Comparison of ENCODE assay signal across 11 mouse cellular contexts in genomic region chr17:31580344-31580743, GRCm38 (mm10). TPM values are rescaled to one million over a fixed set of nuclear protein-coding genes. Genes with fewer than 3 reads are reported as not detected.
DNase-seq lines count a peak whose midpoint lies in the region; ATAC-seq and TF ChIP-seq lines count a peak whose summit lies in the region.
"Had no signal": no experiment of that assay in that cellular context is flagged by ENCODE, and none has a peak within 500 bp of the region (broad histone marks: within the 10 kb centered on the region; RNA-seq: fewer than 3 reads in every experiment).

No protein-coding gene starts in this region.

- ATAC-seq in neural tube, embryonic 13.5 days (ENCODE audit: low read depth) = peak; percentile 58; the same call in 1 of the 2 replicates
- ATAC-seq in neural tube, embryonic 15.5 days (ENCODE audit: low FRiP score) = no peak
- peak; percentile 75; the same call in 1 of the 2 replicates for ATAC-seq in hindbrain, embryonic 13.5 days (ENCODE audit: low FRiP score)
- ATAC-seq in midbrain, postnatal 0 days (ENCODE audit: low FRiP score) = no peak
- ATAC-seq in intestine, embryonic 15.5 days = no peak
- ATAC-seq: inflammation-experienced regulatory T-cells, adult 6 months had no signal

- peak overlapping the region; percentile 47 for H3K27ac ChIP-seq in neural tube, embryonic 13.5 days (replicated peaks)
- no peak overlapping the region for H3K27ac ChIP-seq in neural tube, embryonic 15.5 days (replicated peaks)
- peak overlapping the region; percentile 70 for H3K27ac ChIP-seq in hindbrain, embryonic 13.5 days
- no peak overlapping the region for H3K27ac ChIP-seq in midbrain, postnatal 0 days (ENCODE audit: low read depth, low read length)
- H3K27ac ChIP-seq in intestine, embryonic 15.5 days = no peak overlapping the region
- H3K27ac ChIP-seq: kidney, postnatal 0 days had no signal

- WGBS in neural tube, embryonic 13.5 days = 40% methylated on average over 3 of the region's 3 CpGs
- WGBS in neural tube, embryonic 15.5 days = 42% methylated on average over 3 of the region's 3 CpGs
- 36% methylated on average over 3 of the region's 3 CpGs for WGBS in hindbrain, embryonic 13.5 days
- 27% methylated on average over 3 of the region's 3 CpGs for WGBS in midbrain, postnatal 0 days
- WGBS in intestine, embryonic 15.5 days = 63% methylated on average over 3 of the region's 3 CpGs

- peaks cover 44% of the 10 kb centered on the region for H3K4me1 ChIP-seq in neural tube, embryonic 13.5 days (replicated peaks)
- H3K4me1 ChIP-seq in neural tube, embryonic 15.5 days = peaks cover 36% of the 10 kb centered on the region
- peaks cover 42% of the 10 kb centered on the region for H3K4me1 ChIP-seq in hindbrain, embryonic 13.5 days (replicated peaks)
- no peaks in the 10 kb centered on the region for H3K4me1 ChIP-seq in midbrain, postnatal 0 days (ENCODE audit: insufficient read depth, low read length)
- peaks cover 14% of the 10 kb centered on the region for H3K4me1 ChIP-seq in intestine, embryonic 15.5 days (replicated peaks)

- no peak overlapping the region for H3K9ac ChIP-seq in neural tube, embryonic 13.5 days
- no peak overlapping the region for H3K9ac ChIP-seq in neural tube, embryonic 15.5 days (replicated peaks)
- no peak overlapping the region for H3K9ac ChIP-seq in hindbrain, embryonic 13.5 days
- no peak overlapping the region for H3K9ac ChIP-seq in midbrain, postnatal 0 days (replicated peaks; ENCODE audit: low read length, poor library complexity, severe bottlenecking)
- no peak overlapping the region for H3K9ac ChIP-seq in intestine, embryonic 15.5 days

- no peak overlapping the region for H3K4me2 ChIP-seq in neural tube, embryonic 13.5 days
- no peak overlapping the region for H3K4me2 ChIP-seq in neural tube, embryonic 15.5 days
- no peak overlapping the region for H3K4me2 ChIP-seq in hindbrain, embryonic 13.5 days
- H3K4me2 ChIP-seq in midbrain, postnatal 0 days (ENCODE audit: low read depth, low read length, poor library complexity, severe bottlenecking) = no peak overlapping the region
- H3K4me2 ChIP-seq in intestine, embryonic 15.5 days (replicated peaks) = no peak overlapping the region

- H3K9me3 ChIP-seq in neural tube, embryonic 13.5 days = no peaks in the 10 kb centered on the region
- no peaks in the 10 kb centered on the region for H3K9me3 ChIP-seq in neural tube, embryonic 15.5 days (replicated peaks)
- H3K9me3 ChIP-seq in hindbrain, embryonic 13.5 days = no peaks in the 10 kb centered on the region
- no peaks in the 10 kb centered on the region for H3K9me3 ChIP-seq in midbrain, postnatal 0 days (ENCODE audit: low read length)
- H3K9me3 ChIP-seq in intestine, embryonic 15.5 days = no peaks in the 10 kb centered on the region

- TF ChIP-seq CTCF in midbrain, postnatal 0 days (IDR thresholded peaks at IDR 0.05) = no peak

- no peaks in the 10 kb centered on the region for H3K27me3 ChIP-seq in neural tube, embryonic 13.5 days
- H3K27me3 ChIP-seq in neural tube, embryonic 15.5 days (replicated peaks) = no peaks in the 10 kb centered on the region
- H3K27me3 ChIP-seq in hindbrain, embryonic 13.5 days = no peaks in the 10 kb centered on the region
- H3K27me3 ChIP-seq in midbrain, postnatal 0 days (ENCODE audit: insufficient read depth, low read length) = no peaks in the 10 kb centered on the region
- no peaks in the 10 kb centered on the region for H3K27me3 ChIP-seq in intestine, embryonic 15.5 days (replicated peaks)

- peaks cover 17% of the 10 kb centered on the region for H3K36me3 ChIP-seq in neural tube, embryonic 13.5 days
- peaks cover 12% of the 10 kb centered on the region for H3K36me3 ChIP-seq in neural tube, embryonic 15.5 days
- peaks cover 15% of the 10 kb centered on the region for H3K36me3 ChIP-seq in hindbrain, embryonic 13.5 days
- H3K36me3 ChIP-seq in midbrain, postnatal 0 days (ENCODE audit: insufficient read depth, low read length) = no peaks in the 10 kb centered on the region
- no peaks in the 10 kb centered on the region for H3K36me3 ChIP-seq in intestine, embryonic 15.5 days

- DNase-seq in brain, adult 2 months (ENCODE audit: low read depth, low spot score) = peak; percentile 66
- peak; percentile 69 for DNase-seq in midbrain, postnatal 0 days (ENCODE audit: low spot score)
- DNase-seq in thymus, postnatal 4 days = no peak
- DNase-seq: gastrocnemius, postnatal 14 days; liver had no signal

- H3K4me3 ChIP-seq in neural tube, embryonic 13.5 days = no peak overlapping the region
- H3K4me3 ChIP-seq in neural tube, embryonic 15.5 days (replicated peaks) = no peak overlapping the region
- H3K4me3 ChIP-seq in hindbrain, embryonic 13.5 days = no peak overlapping the region
- no peak overlapping the region for H3K4me3 ChIP-seq in midbrain, postnatal 0 days (ENCODE audit: low read depth, low read length)
- no peak overlapping the region for H3K4me3 ChIP-seq in intestine, embryonic 15.5 days (replicated peaks)

RNA-seq across cellular contexts. Expression of gene Pknox1, which starts 15.8 kb away (rescaled TPM):
- 48.0 and 52.6 TPM in 2 replicates for polyA plus RNA-seq in neural tube, embryonic 13.5 days (2015; fragmentation: Nextera tagmentation; extraction: Ambion mirVana)
- polyA plus RNA-seq in neural tube, embryonic 15.5 days (2015; fragmentation: Nextera tagmentation; extraction: Ambion mirVana) = 42.7 and 43.4 TPM in 2 replicates
- 42.5 and 48.2 TPM in 2 replicates for polyA plus RNA-seq in hindbrain, embryonic 13.5 days (2015; fragmentation: Nextera tagmentation; extraction: Ambion mirVana)
- total RNA-seq in midbrain, postnatal 0 days (2014; rRNA removed) = 18.3 and 22.7 TPM in 2 replicates
- polyA plus RNA-seq in midbrain, postnatal 0 days (2015; fragmentation: Nextera tagmentation; extraction: Ambion mirVana) = 14.3 and 14.9 TPM in 2 replicates
- 28.5 and 29.8 TPM in 2 replicates for polyA plus RNA-seq in intestine, embryonic 15.5 days (2015; fragmentation: Nextera tagmentation; extraction: Ambion mirVana)

RNA-seq across cellular contexts. Expression of gene Cbs, which starts 56.7 kb away (rescaled TPM):
- polyA plus RNA-seq in neural tube, embryonic 13.5 days (2015; fragmentation: Nextera tagmentation; extraction: Ambion mirVana) = 6.9 and 8.3 TPM in 2 replicates
- 12.0 and 12.4 TPM in 2 replicates for polyA plus RNA-seq in neural tube, embryonic 15.5 days (2015; fragmentation: Nextera tagmentation; extraction: Ambion mirVana)
- polyA plus RNA-seq in hindbrain, embryonic 13.5 days (2015; fragmentation: Nextera tagmentation; extraction: Ambion mirVana) = 4.5 and 4.6 TPM in 2 replicates
- 13.3 and 29.6 TPM in 2 replicates for total RNA-seq in midbrain, postnatal 0 days (2014; rRNA removed)
- polyA plus RNA-seq in midbrain, postnatal 0 days (2015; fragmentation: Nextera tagmentation; extraction: Ambion mirVana) = 16.3 and 20.3 TPM in 2 replicates
- polyA plus RNA-seq in intestine, embryonic 15.5 days (2015; fragmentation: Nextera tagmentation; extraction: Ambion mirVana) = 9.5 and 20.6 TPM in 2 replicates

Comparison
In these comparisons a context has a peak if more than half of its experiments do, and no peak if none do; other contexts are left out.
1. ATAC-seq: peak in neural tube, embryonic 13.5 days (single experiment) and hindbrain, embryonic 13.5 days (single experiment); none in neural tube, embryonic 15.5 days (single experiment), midbrain, postnatal 0 days (single experiment) and intestine, embryonic 15.5 days (single experiment).
2. H3K27ac ChIP-seq: peak in neural tube, embryonic 13.5 days (single experiment) and hindbrain, embryonic 13.5 days (single experiment); none in neural tube, embryonic 15.5 days (single experiment), midbrain, postnatal 0 days (single experiment) and intestine, embryonic 15.5 days (single experiment).